7 mouse cellular contexts compared by ENCODE assay signal in genomic region chr7:99215347-99215855, GRCm38 (mm10). TPM values are rescaled to one million over a fixed set of nuclear protein-coding genes. Genes with fewer than 3 reads are reported as not detected.
A peak's percentile ranks its signal among the peaks of the same experiment; 100 is the strongest.
DNase-seq lines count a peak whose midpoint lies in the region; ATAC-seq lines count a peak whose summit lies in the region.

No protein-coding gene starts in this region.

- ATAC-seq in forebrain, embryonic 11.5 days (replicated peaks; ENCODE audit: low FRiP score), result no peak

- no peaks in the 10 kb centered on the region for H3K36me3 ChIP-seq in forebrain, embryonic 11.5 days (ENCODE audit: control insufficient read depth, insufficient read depth, low read length)

- H3K9me3 ChIP-seq in forebrain, embryonic 11.5 days (ENCODE audit: control insufficient read depth, low read length), result no peaks in the 10 kb centered on the region

- H3K4me2 ChIP-seq in forebrain, embryonic 11.5 days (ENCODE audit: low read depth, low read length, severe bottlenecking), result no peak overlapping the region

- DNase-seq in 416B (ENCODE audit: low read depth), result peak; percentile 36
- DNase-seq in MN1 (ENCODE audit: low spot score), result peak; percentile 51
- DNase-seq in heart, adult 8-10 months (ENCODE audit: low spot score), result peak; percentile 18
- peak; percentile 60 for DNase-seq in kidney, postnatal 14 days
- no peak for DNase-seq in cerebellum, adult 8-10 months
- DNase-seq in forebrain, embryonic 11.5 days (ENCODE audit: low spot score), result no peak
- DNase-seq in frontal cortex, postnatal 10 days (ENCODE audit: low spot score in 2 of 2), result no peak

- H3K27ac ChIP-seq in forebrain, embryonic 11.5 days (ENCODE audit: low read depth, low read length), result no peak overlapping the region

- H3K4me3 ChIP-seq in forebrain, embryonic 11.5 days (ENCODE audit: low read depth, low read length), result no peak overlapping the region

- no peaks in the 10 kb centered on the region for H3K27me3 ChIP-seq in forebrain, embryonic 11.5 days (ENCODE audit: control insufficient read depth, insufficient read depth, low read length)

- 75% methylated on average over 8 of the region's 8 CpGs for WGBS in forebrain, embryonic 11.5 days

- no peak overlapping the region for H3K9ac ChIP-seq in forebrain, embryonic 11.5 days (ENCODE audit: low read length)

- H3K4me1 ChIP-seq in forebrain, embryonic 11.5 days (replicated peaks; ENCODE audit: control insufficient read depth, insufficient read depth, low read length), result no peaks in the 10 kb centered on the region; the same call in 1 of the 2 replicates

RNA-seq across cellular contexts. Expression of gene Mogat2, which starts 23.0 kb away (rescaled TPM):
- total RNA-seq in heart, adult 8-10 months (2022), result not detected
- polyA plus RNA-seq in forebrain, embryonic 11.5 days (2014; fragmentation: Nextera tagmentation; extraction: Ambion mirVana), result 9.3 and 13.0 TPM in 2 replicates

RNA-seq across cellular contexts. Expression of gene Dgat2, which starts 32.9 kb away (rescaled TPM):
- total RNA-seq in heart, adult 8-10 months (2022), result 100 to 1,000 TPM; 341 to 454 (median 381) TPM
- 9.2 and 9.5 TPM in 2 replicates for polyA plus RNA-seq in forebrain, embryonic 11.5 days (2014; fragmentation: Nextera tagmentation; extraction: Ambion mirVana)

RNA-seq across cellular contexts. Expression of gene Map6, which starts 51.8 kb away (rescaled TPM):
- total RNA-seq in heart, adult 8-10 months (2022), result 1 to 10 TPM; 3.0 to 5.1 (median 3.6) TPM
- polyA plus RNA-seq in forebrain, embryonic 11.5 days (2014; fragmentation: Nextera tagmentation; extraction: Ambion mirVana), result 36.2 and 36.7 TPM in 2 replicates

Comparison
In these comparisons a context has a peak if more than half of its experiments do, and no peak if none do; other contexts are left out.
1. DNase-seq: peak in 416B (single experiment), MN1 (single experiment), heart, adult 8-10 months (single experiment) and kidney, postnatal 14 days (single experiment); none in cerebellum, adult 8-10 months (single experiment), forebrain, embryonic 11.5 days (single experiment) and frontal cortex, postnatal 10 days (0 of 2).